Mouse (Mus musculus) heart, postnatal 0 days (tissue): ENCODE results near the gene Gm20605. TPM values are rescaled to one million over a fixed set of nuclear protein-coding genes. Genes with fewer than 3 reads are reported as not detected.
A peak's percentile ranks its signal among the peaks of the same experiment; 100 is the strongest.

Experiments used
- ATAC-seq: fragments of 200-750 bp; cut with Nextera tagmentation; 2 replicates; pipeline ENCODE4 v1.8.0; 2017; ENCODE audit warnings: low read depth, moderate number of reproducible peaks, moderate library complexity; ENCODE audit not compliant: insufficient read depth
- DNase-seq: peaks from one replicate; pipeline ENCODE4 v3.0.0-alpha.2; 2016; ENCODE audit warnings: low spot score
- H3K27ac ChIP-seq: fragments of 300-500 bp; sonication (generic); 2 replicates; pipeline ENCODE4 v1.5.1; 2014; ENCODE audit warnings: low read depth, mild to moderate bottlenecking
- H3K27me3 ChIP-seq: fragments of 300-500 bp; sonication (generic); 2 replicates; pipeline ENCODE4 v1.6.1; 2014; ENCODE audit warnings: low read length, mixed read lengths; ENCODE audit not compliant: control insufficient read depth, insufficient read depth
- H3K36me3 ChIP-seq: fragments of 300-500 bp; sonication (generic); replicated peaks from 2 replicates; pipeline ENCODE4 v1.6.1; 2014; ENCODE audit warnings: low read length, mixed read lengths; ENCODE audit not compliant: control insufficient read depth, insufficient read depth
- H3K4me1 ChIP-seq: fragments of 300-500 bp; sonication (generic); 2 replicates; pipeline ENCODE4 v1.6.1; 2014; ENCODE audit warnings: antibody characterized with exemption; ENCODE audit not compliant: control insufficient read depth, insufficient read depth
- H3K4me2 ChIP-seq: fragments of 300-500 bp; sonication (generic); 2 replicates; pipeline ENCODE4 v1.6.1; 2014; ENCODE audit warnings: low read depth, mild to moderate bottlenecking, low read length, moderate library complexity
- H3K4me3 ChIP-seq: fragments of 300-500 bp; sonication (generic); 2 replicates; pipeline ENCODE4 v1.5.1; 2014; ENCODE audit warnings: low read depth, low read length
- H3K9ac ChIP-seq: fragments of 300-500 bp; sonication (generic); replicated peaks from 2 replicates; pipeline ENCODE4 v1.6.1; 2014; ENCODE audit warnings: low read depth, low read length, mixed read lengths
- H3K9me3 ChIP-seq: fragments of 300-500 bp; sonication (generic); replicated peaks from 2 replicates; pipeline ENCODE4 v1.6.1; 2016; ENCODE audit warnings: low read length; ENCODE audit not compliant: control insufficient read depth
- CTCF ChIP-seq: IDR thresholded peaks from 2 replicates; pipeline ENCODE4 v1.5.1; 2016; ENCODE audit warnings: antibody characterized with exemption, control low read depth, low read depth
- EP300 ChIP-seq: IDR thresholded peaks from 2 replicates; pipeline ENCODE4 v1.6.1; 2016; ENCODE audit warnings: antibody characterized with exemption, low read depth
- WGBS: fragments of 180-500 bp; shearing (Covaris S2); extraction: QIAGEN DNeasy Blood & Tissue Kit; methylation state at CpG from one replicate; pipeline ENCODE4 v1.1.7; 2014; 5-methylcytosine and 5-hydroxymethylcytosine counted together
- polyA plus RNA-seq: library from polyadenylated mRNA; unstranded; fragments of >200 nt; fragmentation: Nextera tagmentation; extraction: Ambion mirVana; gene quantifications from 2 replicates; pipeline ENCODE4 v1.2.1, GENCODE M21; 2015
- total RNA-seq: library from RNA; depleted of rRNA; stranded (reverse); fragments of >200 nt; gene quantifications from 2 replicates; pipeline ENCODE4 v1.2.3, GENCODE M21; 2014; ENCODE audit warnings: low replicate concordance

Gene Gm20605
- total and polyA plus RNA-seq, 2 experiments from 2014 or later: 1.6 to 2.5 TPM

DNA sequence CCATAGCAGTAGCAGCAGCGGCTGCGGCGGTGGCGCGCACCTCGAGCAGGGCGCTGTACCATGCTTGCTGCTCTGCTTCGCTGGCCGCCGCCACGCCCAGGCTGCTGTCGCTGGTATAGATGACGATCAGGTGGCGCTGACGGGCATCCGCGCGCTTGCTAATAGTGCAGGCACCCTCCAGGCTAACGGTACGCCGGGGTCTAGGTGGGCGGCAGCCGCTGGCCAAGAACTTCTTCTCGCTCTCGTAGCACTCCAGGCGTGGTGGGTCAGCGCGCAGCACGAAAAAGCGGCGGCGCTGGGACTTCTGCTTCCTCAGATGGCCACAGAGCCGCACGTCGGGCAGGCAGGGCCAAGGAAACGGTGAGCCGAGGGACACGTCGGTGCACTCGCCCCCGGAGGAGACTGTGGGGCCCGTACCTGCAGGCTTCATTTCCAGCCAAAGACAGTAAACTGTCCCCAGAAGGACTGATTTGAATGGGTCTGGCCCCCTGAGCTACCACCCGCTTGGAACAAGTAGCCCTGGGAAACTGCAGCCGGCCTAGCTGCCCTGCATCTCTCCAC lies 16.2 kb downstream of the Gm20605 start:
- Histone ChIP-seq H3K9me3 (no peaks in the 10 kb centered on the region), H3K27me3 (peaks cover 33% of the 10 kb centered on the region), H3K36me3 (peaks cover 20% of the 10 kb centered on the region), H3K27ac (no peak overlapping the region), H3K9ac (no peak overlapping the region), H3K4me3 (peak overlapping the region; percentile 30), H3K4me1 (peaks cover 5% of the 10 kb centered on the region; the same call in 1 of the 2 replicates), H3K4me2 (peak overlapping the region; percentile 63)
- DNase-seq: no peak
- ATAC-seq: no peak; the same call in 1 of the 2 replicates
- WGBS: 4% methylated on average over 44 of the region's 44 CpGs
- TF ChIP-seq EP300: no peak
- no peak for TF ChIP-seq CTCF

DNA sequence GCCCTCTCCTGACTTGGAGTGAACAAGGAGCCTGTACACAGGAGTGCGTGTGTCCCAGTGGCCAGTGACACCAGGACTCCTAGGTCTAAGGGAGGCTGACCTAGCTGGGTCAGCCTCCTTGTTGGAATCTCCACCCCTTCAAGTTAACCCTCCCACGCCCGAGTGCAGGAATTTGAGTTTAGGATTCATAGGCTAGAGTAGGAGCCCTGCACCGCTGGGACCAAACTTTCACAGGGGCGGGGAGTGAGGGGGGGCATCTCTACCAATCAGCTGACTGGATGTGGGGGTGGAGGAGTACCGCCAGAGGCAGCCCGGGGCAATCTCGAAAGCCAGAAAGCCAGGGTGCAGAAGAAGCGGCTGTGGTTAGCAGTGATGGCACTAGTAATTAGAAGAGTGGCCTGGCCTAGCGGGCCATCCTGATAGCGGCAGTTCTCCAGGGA lies 16.7 kb downstream of the Gm20605 start, which contains the start of gene Irs3:
Gene Irs3 (minus strand): TSS at position 63 of the 440 bp plus-strand sequence.
- no peak for TF ChIP-seq EP300
- TF ChIP-seq CTCF: no peak
- no peak within 1 kb of the TSS for H3K27ac ChIP-seq
- ATAC-seq (no peak), DNase-seq (no peak)
- peaks cover 15% of the 10 kb centered on the region for H3K36me3 ChIP-seq
- 25% methylated on average over 11 of the region's 11 CpGs for WGBS
- peak within 1 kb of the TSS; percentile 30 for H3K4me3 ChIP-seq
- H3K9ac ChIP-seq: no peak within 1 kb of the TSS
- H3K4me2 ChIP-seq: peak within 1 kb of the TSS; percentile 63
- peaks cover 33% of the 10 kb centered on the region for H3K27me3 ChIP-seq
- H3K9me3 ChIP-seq: no peaks in the 10 kb centered on the region
- H3K4me1 ChIP-seq: peaks cover 5% of the 10 kb centered on the region; the same call in 1 of the 2 replicates

DNA sequence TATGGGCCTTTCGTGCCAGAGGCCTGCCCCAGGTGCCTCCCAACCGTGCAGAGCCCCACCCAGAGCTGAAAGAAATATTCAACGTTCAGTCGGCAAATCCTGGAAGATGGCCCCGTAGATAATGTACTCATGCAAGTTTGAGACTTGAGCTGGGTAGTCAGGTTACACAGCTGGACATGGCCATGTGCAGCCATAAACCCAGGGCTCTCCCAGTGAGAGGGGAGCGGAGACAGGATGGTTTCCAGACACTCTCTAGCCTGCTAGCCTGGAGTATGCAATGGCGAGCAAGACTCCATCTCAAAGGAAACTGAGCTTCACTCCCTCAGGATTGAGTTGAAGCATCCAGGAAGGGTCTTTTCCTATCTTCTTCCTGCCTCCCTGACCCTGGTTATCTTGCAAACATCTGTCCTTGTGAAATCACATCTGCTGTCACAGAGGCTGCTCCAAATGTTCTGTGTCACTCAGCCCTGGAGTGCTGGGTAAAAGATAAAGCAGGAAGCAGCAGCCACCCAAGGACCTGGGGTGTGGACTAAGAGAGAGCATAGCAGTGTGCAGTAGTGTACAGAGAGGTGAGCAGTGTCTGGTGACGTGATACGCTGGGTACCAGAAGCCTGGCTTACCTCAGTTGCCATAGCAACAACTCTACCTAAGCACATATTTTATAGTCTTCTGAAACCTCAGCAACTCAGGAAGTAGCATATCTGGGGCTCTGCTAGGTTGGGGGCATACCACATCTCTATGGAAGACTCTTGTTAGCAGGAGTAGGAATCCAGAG lies 19.0 kb downstream of the Gm20605 start:
- ATAC-seq (no peak), DNase-seq (no peak)
- Histone ChIP-seq H3K36me3 (peaks cover 10% of the 10 kb centered on the region; the same call in 1 of the 2 replicates), H3K9me3 (no peaks in the 10 kb centered on the region), H3K4me1 (peaks cover 5% of the 10 kb centered on the region; the same call in 1 of the 2 replicates), H3K4me2 (no peak overlapping the region), H3K9ac (no peak overlapping the region), H3K27ac (no peak overlapping the region), H3K27me3 (peaks cover 33% of the 10 kb centered on the region), H3K4me3 (no peak overlapping the region)
- WGBS: 51% methylated on average over 9 of the region's 9 CpGs
- TF ChIP-seq EP300 (no peak), CTCF (no peak)

DNA sequence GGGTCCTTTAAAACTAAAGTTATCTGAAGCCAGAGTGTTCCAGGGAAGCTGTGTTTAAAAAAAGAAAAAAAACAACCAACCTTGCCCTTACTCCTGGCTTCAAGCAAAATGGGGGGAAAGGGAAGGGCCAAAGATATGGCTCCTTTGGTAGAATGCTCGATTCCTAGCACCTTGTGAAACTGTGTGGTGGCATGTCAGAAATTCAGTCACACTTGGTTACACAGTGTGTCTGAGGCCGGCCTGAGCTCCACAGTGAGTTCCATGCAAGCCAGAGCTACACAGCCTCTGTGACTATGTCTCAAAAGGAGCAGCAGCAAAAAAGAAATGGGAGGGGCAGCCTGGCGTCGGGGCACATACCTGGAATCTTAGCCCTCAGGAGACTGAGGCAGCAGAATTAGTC lies 20.3 kb downstream of the Gm20605 start:
- 36% methylated on average over 4 of the region's 4 CpGs for WGBS
- Histone ChIP-seq H3K27ac (peak overlapping the region; percentile 5; the same call in 1 of the 2 replicates), H3K4me2 (no peak overlapping the region)

DNA sequence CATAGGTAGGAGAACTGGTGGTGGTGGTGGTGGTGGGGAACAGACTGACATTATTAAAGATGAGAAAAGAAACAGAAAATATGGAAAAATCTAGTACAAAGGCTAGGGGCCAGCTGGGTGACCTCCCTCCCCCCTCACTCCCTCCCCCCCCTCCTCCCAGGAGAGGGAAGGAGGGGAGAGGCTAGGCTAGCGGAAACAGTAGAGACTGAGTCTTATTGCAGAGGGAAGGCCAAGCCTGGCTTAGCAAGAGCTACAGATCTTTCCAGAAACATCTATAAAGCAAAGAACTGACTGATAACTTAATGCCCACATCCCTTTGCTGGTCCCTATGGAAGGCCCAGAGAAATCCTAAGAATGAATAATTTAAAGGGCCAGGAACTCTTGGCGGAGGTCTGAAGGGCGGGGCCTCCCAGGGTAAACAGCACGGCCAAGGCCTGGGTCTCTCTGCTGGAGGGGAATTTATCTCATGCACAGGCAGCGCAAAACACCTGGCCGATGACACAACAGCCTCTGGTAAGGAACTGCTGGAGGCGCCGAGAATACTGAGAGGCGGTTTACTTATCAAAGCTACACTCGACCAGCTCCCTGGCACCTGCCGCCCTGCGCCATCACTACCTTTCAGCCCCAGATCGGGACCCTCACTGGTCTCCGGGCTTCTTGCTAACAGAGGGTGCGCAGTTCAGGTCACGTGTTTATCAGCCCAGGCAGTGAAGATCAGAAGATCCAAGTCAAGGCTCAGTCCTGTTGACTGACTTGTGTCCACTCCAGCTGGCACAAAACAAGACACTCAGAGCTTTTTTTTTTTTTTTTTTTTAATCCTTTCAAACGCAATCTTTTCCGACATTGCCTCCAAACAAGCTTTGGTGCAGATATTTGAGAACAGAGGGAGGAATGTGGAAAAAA lies 20.9 kb downstream of the Gm20605 start:
- whole genome bisulfite sequencing: 21% methylated on average over 18 of the region's 18 CpGs
- H3K27me3 ChIP-seq: peaks cover 20% of the 10 kb centered on the region; the same call in 1 of the 2 replicates
- no peak for TF ChIP-seq CTCF
- no peak for TF ChIP-seq EP300
- ATAC-seq (no peak), DNase-seq (no peak)
- no peak overlapping the region for H3K4me3 ChIP-seq
- no peaks in the 10 kb centered on the region for H3K9me3 ChIP-seq
- H3K4me2 ChIP-seq: 0 out of 2 replicates have a peak overlapping the region, but pooled peaks have one; percentile 21
- H3K27ac ChIP-seq: peak overlapping the region; percentile 5; the same call in 1 of the 2 replicates
- H3K9ac ChIP-seq: no peak overlapping the region
- peaks cover 24% of the 10 kb centered on the region; the same call in 1 of the 2 replicates for H3K36me3 ChIP-seq
- peaks cover 5% of the 10 kb centered on the region; the same call in 1 of the 2 replicates for H3K4me1 ChIP-seq

More for the DNA sequence above, 20.3 kb downstream of the Gm20605 start:
- Histone ChIP-seq H3K9me3 (no peaks in the 10 kb centered on the region), H3K9ac (no peak overlapping the region), H3K4me3 (no peak overlapping the region), H3K27me3 (peaks cover 25% of the 10 kb centered on the region), H3K4me1 (peaks cover 5% of the 10 kb centered on the region; the same call in 1 of the 2 replicates), H3K36me3 (peaks cover 20% of the 10 kb centered on the region; the same call in 1 of the 2 replicates)
- no peak for ATAC-seq
- DNase-seq: no peak
- TF ChIP-seq CTCF: no peak
- TF ChIP-seq EP300: no peak
